Mouse (Mus musculus): ENCODE measurements around the gene Serpina3c.
A peak's percentile ranks its signal among the peaks of the same experiment; 100 is the strongest.

Serpina3c gene

GRCm38 (mm10) chr12:104153656-104154055 is at the start of gene Serpina3c:
Serpina3c (minus strand) TSS chr12:104153870.
- DNase-seq (ENCODE audit: low spot score in 2 of 2) = no peak

- DNase-seq (ENCODE audit: low spot score in 2 of 2) = no peak
These were observed 37.2 kb upstream of the Serpina3c start for GRCm38 (mm10) chr12:104190852-104191251.

DNA sequence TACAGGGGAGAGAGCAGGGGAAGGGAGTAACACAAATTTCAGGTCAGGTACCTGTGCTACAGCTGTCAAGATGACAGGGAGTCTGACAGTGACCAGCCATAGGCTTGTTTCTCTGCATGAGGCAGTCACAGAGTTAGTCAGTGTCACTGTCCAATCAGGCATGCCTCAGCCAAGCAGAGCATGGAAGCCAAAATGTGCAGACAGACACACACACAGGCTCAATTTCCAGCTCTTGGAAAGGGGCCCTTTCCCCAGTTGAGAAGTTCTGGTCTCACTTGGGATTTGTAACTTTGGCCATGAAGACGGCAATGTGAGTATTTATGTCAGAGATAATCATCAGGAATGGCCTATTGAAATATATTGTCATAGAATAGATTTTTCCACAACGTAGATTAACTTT is 35.6 kb upstream of the Serpina3c start:
- DNase-seq (ENCODE audit: low spot score in 2 of 2) = no peak

DNA sequence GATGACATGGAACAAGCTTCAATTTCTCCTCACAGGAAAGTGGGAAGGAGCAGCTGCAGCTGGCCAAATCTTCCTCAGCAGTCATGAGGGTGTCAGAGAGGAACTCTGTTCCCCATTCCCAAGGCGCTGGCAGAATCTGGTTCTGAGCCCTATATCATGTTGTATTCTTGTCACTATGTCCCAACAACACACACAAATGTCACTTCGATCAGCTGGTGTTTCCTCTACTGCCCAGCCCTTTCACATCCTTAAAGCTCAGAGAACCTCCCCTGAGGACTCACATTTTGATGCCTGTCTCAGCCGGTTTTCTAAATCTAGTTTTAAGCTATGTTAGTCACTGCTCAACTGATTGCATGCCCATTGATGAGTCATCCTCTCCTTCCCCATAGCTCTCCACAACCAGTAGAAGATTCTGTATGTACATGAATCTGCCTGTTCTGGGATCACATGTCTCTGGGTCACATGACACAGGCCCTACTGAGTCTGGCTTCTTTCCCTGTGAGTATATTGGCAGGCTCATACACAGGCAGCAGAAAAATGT is 32.4 kb upstream of the Serpina3c start:
- peak in 1 of 2 experiments; percentile 35 for DNase-seq (ENCODE audit: low spot score in 2 of 2)

DNA sequence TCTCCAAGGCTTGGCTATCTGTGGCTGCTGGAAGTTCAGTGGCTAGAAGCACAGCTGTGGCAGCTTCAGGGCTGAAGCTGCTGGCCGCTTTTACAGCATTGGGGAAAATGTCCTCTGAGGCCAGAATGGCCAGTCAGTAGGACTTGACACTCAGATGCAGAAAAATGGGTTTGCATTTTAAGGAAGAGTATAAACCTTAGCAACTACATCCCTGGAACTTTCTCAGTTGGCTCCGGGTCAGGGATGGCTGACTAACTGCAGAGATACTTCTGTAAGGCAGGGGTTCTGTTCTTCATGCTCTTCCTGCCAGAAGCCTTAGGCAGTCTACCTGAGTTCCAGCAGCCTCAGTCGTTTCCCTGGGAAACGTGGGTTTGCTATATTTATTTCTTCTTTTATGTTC is 31.4 kb upstream of the Serpina3c start:
- DNase-seq (ENCODE audit: low spot score in 2 of 2) = no peak

DNA sequence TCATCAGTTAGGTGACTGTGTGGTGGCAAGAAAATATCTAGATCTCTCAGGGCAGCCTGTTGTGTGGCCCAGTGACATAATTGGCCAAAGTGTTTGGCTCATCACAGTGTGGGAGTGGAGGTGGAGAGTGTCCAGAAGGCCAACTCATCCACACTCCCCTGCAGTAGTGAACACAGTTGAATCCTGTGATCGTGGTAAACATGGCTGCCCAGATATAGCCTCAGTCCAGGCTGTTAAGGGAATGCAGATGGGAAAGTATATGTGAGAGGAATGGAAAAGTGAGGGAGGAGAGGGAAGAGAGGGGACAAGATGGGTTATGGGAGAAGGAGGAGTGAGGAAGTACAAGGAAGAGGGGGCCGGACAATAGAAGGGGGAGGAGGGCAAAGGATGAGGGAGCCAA is 25.3 kb upstream of the Serpina3c start:
- no peak for DNase-seq (ENCODE audit: low spot score in 2 of 2)

DNA sequence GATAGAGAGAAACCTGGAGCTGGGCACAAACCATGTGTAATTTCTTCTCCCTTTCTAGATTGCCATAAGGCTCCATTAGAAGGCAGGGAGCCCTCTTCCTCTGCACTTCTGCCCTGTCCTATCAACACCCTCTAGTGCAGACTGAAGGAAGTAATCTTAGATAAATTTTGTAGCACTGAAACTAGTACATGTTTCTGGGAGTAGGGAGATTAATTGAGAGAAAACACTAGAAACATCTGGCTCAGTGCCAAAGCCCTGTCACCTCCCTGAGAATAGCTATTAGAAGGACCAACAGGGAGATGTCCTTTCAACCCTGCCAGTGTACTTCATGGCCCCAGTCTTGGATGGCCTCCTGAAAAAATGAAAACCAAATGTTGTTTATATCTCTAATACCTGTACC is 24.9 kb upstream of the Serpina3c start:
- DNase-seq (ENCODE audit: low spot score in 2 of 2) = no peak

GRCm38 (mm10) chr12:104175636-104176035 is 22.0 kb upstream of the Serpina3c start:
- DNase-seq (ENCODE audit: low spot score in 2 of 2) = no peak

DNA sequence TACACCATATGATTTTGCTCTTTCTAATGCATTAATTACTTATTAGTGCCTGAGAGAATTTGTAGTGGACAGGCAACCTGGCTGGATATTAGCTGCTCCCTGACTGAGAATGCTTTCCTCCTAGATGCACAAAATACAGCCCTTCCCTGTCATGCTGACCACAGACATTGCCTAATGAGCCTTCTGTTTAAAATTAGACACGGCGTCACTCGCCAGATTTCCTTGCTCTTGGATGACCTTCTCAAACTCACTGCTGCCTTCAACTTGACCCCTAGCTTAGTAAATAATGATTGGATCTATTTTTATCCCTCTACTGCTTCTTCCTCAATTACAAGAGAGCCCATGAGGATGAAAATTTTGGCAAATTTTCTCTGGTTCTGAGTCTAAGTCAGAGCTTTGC is 21.1 kb upstream of the Serpina3c start:
- DNase-seq (ENCODE audit: low spot score in 2 of 2) = no peak

DNA sequence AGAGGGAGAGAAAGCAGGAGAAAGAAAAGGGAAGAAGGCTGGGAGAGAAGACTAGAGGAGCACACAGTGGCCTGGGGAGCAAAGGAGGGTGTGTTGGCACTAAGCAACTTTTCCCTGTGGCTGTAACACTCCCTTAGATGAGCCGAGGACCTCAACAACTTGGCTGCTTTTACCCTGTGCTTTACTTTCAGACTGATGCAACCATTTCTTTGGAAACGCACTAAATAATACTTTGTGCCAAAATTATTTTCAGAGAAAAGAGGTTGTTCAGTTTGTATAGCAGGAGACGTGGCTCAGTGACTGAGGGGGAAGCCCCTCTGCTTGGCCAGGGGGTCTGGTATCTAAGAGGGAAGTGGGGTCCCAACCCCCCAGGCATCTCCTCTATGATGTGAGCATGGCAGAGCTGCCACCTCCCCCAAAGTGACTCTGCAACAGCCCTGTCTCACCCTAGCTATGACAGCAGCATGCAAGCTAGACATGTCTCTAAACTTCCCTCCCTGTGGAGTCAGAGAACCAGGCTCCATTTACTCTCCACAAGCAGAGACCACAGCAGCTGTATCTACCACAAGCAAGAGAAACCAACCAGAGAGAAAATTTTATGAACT is 527 bp downstream of the Serpina3c start:
- no peak for DNase-seq (ENCODE audit: low spot score in 2 of 2)

- no peak for DNase-seq (ENCODE audit: low spot score in 2 of 2)
These were observed 1.7 kb downstream of the Serpina3c start for GRCm38 (mm10) chr12:104151989-104152388.

GRCm38 (mm10) chr12:104145571-104145970 is 8.1 kb downstream of the Serpina3c start:
- DNase-seq (ENCODE audit: low spot score in 2 of 2) = no peak

- no peak for DNase-seq (ENCODE audit: low spot score in 2 of 2)
These were observed 10.4 kb downstream of the Serpina3c start for GRCm38 (mm10) chr12:104143286-104143685.

GRCm38 (mm10) chr12:104142427-104142826 is 11.2 kb downstream of the Serpina3c start:
- DNase-seq (ENCODE audit: low spot score in 2 of 2) = no peak

- no peak for DNase-seq (ENCODE audit: low spot score in 2 of 2)
These were observed 12.2 kb downstream of the Serpina3c start for GRCm38 (mm10) chr12:104141506-104141905.

DNA sequence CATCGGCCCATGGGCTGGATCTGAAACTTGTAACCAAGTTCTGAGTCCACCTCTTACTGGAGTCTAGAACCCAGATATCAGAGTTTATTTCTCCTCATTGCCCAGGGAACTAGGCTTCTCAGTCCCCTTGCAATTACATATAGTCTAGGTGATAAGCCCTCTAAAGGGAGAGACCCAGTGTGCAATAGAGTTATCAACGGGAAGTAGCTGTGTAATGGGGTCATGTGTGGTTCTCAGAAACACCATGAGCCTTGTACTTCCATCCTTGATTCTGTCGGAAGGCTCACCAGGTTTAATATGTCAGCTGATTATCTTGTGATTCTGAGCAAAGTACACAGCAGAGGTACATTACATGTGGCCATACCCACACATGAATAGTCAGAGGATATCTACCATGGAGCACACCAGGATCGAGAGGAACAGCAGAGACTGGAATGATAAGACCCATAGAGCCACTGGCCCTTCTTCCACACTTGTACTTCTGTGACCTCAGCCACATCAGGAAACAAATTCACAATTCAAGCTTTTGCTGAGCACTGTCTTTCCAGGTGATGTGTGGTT is 13.0 kb downstream of the Serpina3c start:
- no peak for DNase-seq (ENCODE audit: low spot score in 2 of 2)

DNA sequence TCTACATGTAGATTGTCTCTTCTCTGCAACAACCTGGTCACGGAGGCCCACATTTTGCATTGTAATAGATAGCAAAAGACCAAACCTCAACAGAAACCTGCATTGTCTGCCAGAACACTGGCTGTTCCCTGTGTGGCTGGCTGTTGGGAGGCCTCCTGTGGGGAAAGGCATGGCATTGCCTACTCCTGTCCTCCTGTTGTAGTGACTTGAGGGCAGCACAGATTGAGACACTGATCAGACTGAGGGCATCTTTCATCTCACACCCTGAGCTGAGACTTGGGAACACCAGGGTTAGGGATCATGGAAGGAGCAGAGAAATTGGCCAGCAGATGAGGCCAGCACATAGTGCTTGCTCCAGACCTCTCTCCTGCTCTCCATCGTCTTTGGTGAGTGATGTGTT is 15.5 kb downstream of the Serpina3c start:
- DNase-seq (ENCODE audit: low spot score in 2 of 2) = no peak

GRCm38 (mm10) chr12:104131041-104131440 is 22.6 kb downstream of the Serpina3c start:
- DNase-seq (ENCODE audit: low spot score in 2 of 2) = no peak

GRCm38 (mm10) chr12:104127696-104128095 is 26.0 kb downstream of the Serpina3c start, which contains the start of gene Serpina3b:
Serpina3b (plus strand) TSS chr12:104127996.
- no peak for DNase-seq (ENCODE audit: low spot score in 2 of 2)

DNA sequence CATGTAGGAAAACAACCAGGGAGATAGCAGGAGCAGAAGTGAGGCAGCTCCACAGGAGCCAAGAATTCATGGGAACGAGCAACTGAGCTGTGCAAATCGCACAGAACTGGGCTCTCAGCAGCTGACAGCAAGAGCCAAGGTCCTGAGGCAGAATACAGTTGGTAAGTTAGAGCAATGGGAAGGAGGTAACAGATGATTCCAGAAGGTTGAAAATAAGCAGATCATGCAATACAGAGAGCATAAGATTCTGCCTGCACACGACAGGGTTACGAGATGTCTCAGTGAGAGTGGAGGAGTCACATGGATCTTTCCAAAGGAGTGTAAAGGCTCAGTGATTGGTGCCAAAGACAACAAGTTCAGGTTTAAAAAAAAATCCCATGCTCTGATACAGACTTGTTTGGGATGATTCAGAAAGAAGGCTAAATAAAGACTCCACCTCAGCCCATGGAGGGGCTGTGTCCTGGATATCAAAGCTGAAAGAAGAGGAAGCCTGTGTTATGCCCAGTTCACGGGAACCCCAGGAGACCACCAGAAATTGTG is 28.6 kb downstream of the Serpina3c start:
- DNase-seq (ENCODE audit: low spot score in 2 of 2) = no peak

GRCm38 (mm10) chr12:104123996-104124395 is 29.7 kb downstream of the Serpina3c start:
- DNase-seq (ENCODE audit: low spot score in 2 of 2) = no peak

- no peak for DNase-seq (ENCODE audit: low spot score in 2 of 2)
These were observed 30.6 kb downstream of the Serpina3c start for GRCm38 (mm10) chr12:104123097-104123496.

DNA sequence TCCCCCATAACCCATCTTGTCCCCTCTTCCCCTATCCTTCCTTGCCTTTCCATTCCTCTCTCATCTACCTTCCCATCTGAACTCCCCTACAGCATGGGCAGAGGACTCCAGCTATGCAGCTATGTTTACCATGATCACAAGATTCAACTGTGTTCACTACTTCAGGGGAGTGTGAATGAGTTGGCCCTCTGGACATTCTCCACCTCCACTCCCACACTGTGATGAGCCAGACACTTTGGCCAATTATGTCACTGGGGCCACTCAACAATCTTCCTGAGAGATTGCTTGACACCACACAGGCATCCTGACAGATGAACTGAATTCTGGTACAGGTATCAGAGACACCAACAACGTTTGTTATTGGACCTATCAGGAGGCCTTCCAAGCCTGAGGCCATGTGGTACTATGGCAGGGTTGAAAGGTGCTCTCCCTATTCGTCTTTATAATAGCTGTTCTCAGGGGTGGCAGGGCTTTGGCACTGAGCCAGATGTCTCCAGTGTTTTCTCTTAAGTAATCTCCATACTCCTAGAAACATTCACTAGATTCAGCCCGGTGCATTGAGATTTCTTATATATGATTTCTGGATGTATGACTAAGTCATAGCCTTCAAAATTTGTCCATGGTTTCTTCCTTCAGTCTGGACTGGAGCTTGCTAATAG is 38.6 kb downstream of the Serpina3c start:
- DNase-seq (ENCODE audit: low spot score in 2 of 2) = no peak
